Mouse (Mus musculus) C2C12 (cell line): ENCODE data around the gene Eya2. TPM values are rescaled to one million over a fixed set of nuclear protein-coding genes. Genes with fewer than 3 reads are reported as not detected.

ENCODE experiments used
- H3K27me3 ChIP-seq: one replicate; pipeline ENCODE4 v1.6.1; 2011; ENCODE audit not compliant: control insufficient read depth, insufficient read depth, insufficient read length
- H3K36me3 ChIP-seq: one replicate; pipeline ENCODE4 v1.6.1; 2011; ENCODE audit not compliant: control insufficient read depth, insufficient read depth
- H3K4me3 ChIP-seq: one replicate; pipeline ENCODE4 v1.5.1; 2011; ENCODE audit warnings: mild to moderate bottlenecking, control low read depth; ENCODE audit not compliant: poor library complexity, insufficient read depth, severe bottlenecking
- H3K79me2 ChIP-seq: one replicate; pipeline ENCODE4 v1.6.1; 2011; ENCODE audit not compliant: control insufficient read depth, insufficient read depth
- H3K79me3 ChIP-seq: one replicate; pipeline ENCODE4 v1.6.1; 2011; ENCODE audit warnings: low read depth, control low read depth
- H3ac ChIP-seq: one replicate; pipeline ENCODE3; 2011; ENCODE audit warnings: low read depth; ENCODE audit not compliant: control insufficient read depth, insufficient read length
- CEBPB ChIP-seq: IDR thresholded peaks from one replicate; pipeline ENCODE4 v1.6.1; 2011; ENCODE audit warnings: low read depth, mild to moderate bottlenecking, control low read depth, moderate library complexity
- CTCF ChIP-seq: IDR thresholded peaks from one replicate; pipeline ENCODE4 v1.5.1; 2011; ENCODE audit not compliant: control insufficient read depth, insufficient read depth, insufficient read length
- FOSL1 ChIP-seq: IDR thresholded peaks from one replicate; pipeline ENCODE4 v1.8.0; 2011; ENCODE audit warnings: mild to moderate bottlenecking, low read length; ENCODE audit not compliant: poor library complexity, insufficient read depth, severe bottlenecking
- MAX ChIP-seq: IDR thresholded peaks from one replicate; pipeline ENCODE4 v1.6.1; 2011; ENCODE audit warnings: mild to moderate bottlenecking, control low read depth
- MYOD1 ChIP-seq: IDR thresholded peaks from one replicate; pipeline ENCODE4 v1.6.1; 2011; ENCODE audit warnings: low read depth; ENCODE audit not compliant: control insufficient read depth, insufficient read length
- MYOG ChIP-seq: IDR thresholded peaks from one replicate; pipeline ENCODE4 v1.6.1; 2011; ENCODE audit not compliant: control insufficient read depth, insufficient read length; ENCODE audit errors: extremely low read depth
- USF1 ChIP-seq: IDR thresholded peaks from one replicate; pipeline ENCODE4 v1.6.1; 2011; ENCODE audit warnings: low read depth, mild to moderate bottlenecking, control low read depth, moderate library complexity
- polyA plus RNA-seq: library from polyadenylated mRNA; unstranded; fragments of >200 nt; fragmentation: generic; extraction: Trizol; gene quantifications from one replicate; pipeline ENCODE4 v1.2.1, GENCODE M21; 2012; ENCODE audit warnings: missing spikeins

Eya2 gene
- polyA plus RNA-seq, 1 experiment, result 0.19 TPM

DNA sequence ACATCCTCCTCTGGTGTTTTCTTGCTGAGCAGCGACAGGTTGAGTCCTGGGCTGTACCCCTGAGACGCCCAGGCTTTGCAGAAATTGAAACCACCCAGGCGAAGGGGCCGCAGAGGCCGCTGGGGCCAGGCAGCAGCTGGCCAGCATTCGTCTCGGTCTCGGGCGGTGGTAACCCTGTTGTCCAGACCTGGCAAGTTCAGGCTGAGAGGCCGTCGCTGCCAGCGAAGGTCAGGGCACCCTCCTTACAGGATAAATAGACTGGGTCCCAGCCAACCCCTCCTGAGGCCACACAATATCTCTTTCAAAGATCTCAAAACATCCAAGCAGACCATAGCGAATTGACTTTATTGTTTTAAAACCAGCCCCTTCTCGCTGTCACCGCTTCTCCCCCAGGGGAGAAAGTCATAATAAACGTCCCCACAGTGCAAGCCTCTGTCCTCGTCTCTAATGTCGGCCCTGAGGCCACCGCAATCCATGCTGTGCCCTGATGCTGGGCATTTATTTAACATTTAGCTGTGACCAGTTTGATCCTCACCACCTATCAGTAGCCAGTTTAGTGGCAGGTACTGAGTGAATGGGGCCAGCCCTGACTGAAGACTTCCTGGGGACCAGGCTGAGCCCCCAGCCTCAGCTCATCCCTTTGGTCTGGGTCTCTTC lies 105.5 kb downstream of the Eya2 start:
- TF ChIP-seq MAX, result no peak
- no peak for TF ChIP-seq USF1
- TF ChIP-seq CTCF, result no peak
- TF ChIP-seq MYOD1, result no peak
- TF ChIP-seq CEBPB, result no peak
- TF ChIP-seq MYOG, result no peak
- TF ChIP-seq FOSL1, result no peak
- Histone ChIP-seq H3ac (no peak overlapping the region), H3K4me3 (no peak overlapping the region), H3K79me2 (no peaks in the 10 kb centered on the region), H3K27me3 (peaks cover 57% of the 10 kb centered on the region), H3K36me3 (no peaks in the 10 kb centered on the region), H3K79me3 (no peaks in the 10 kb centered on the region)

GRCm38 (mm10) chr2:165703033-165703805 lies 108.4 kb downstream of the Eya2 start:
- TF ChIP-seq MAX, result no peak
- no peak for TF ChIP-seq CTCF
- TF ChIP-seq MYOG, result no peak
- no peak for TF ChIP-seq USF1
- no peak for TF ChIP-seq FOSL1
- no peak for TF ChIP-seq MYOD1
- no peak for TF ChIP-seq CEBPB

DNA sequence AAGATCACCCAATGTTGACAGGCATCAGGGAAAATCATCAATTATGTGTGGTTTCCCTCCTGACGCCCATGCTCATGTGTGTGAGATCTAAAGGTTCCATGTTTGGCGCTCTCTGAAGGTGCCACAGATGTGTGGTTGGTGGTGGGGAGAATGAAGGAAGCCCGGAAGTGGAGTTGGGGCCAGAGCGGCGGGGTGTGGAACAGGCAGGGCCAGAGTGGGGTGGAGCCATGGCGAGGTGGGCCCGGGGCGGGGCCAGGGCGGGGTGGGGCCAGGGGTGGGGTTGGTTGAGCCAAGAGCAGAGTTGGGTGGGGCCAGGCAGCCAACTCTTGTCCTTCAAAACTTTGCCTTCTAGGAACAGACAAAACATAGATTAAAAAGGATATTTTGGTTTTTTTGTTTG lies 113.4 kb downstream of the Eya2 start:
- TF ChIP-seq FOSL1 (no peak), CTCF (no peak), CEBPB (no peak), MAX (no peak), MYOD1 (no peak), MYOG (no peak)
- H3K27me3 ChIP-seq, result peaks cover 31% of the 10 kb centered on the region
- H3K36me3 ChIP-seq, result no peaks in the 10 kb centered on the region
- no peak overlapping the region for H3K4me3 ChIP-seq
- H3K79me2 ChIP-seq, result no peaks in the 10 kb centered on the region
- no peaks in the 10 kb centered on the region for H3K79me3 ChIP-seq
- H3ac ChIP-seq, result no peak overlapping the region

More at GRCm38 (mm10) chr2:165703033-165703805, 108.4 kb downstream of the Eya2 start:
- peaks cover 52% of the 10 kb centered on the region for H3K27me3 ChIP-seq
- H3ac ChIP-seq, result no peak overlapping the region
- no peaks in the 10 kb centered on the region for H3K36me3 ChIP-seq
- no peaks in the 10 kb centered on the region for H3K79me3 ChIP-seq
- no peaks in the 10 kb centered on the region for H3K79me2 ChIP-seq
- no peak overlapping the region for H3K4me3 ChIP-seq

- peaks cover 26% of the 10 kb centered on the region for H3K27me3 ChIP-seq
- H3K36me3 ChIP-seq, result no peaks in the 10 kb centered on the region
- H3K4me3 ChIP-seq, result no peak overlapping the region
- H3K79me3 ChIP-seq, result no peaks in the 10 kb centered on the region
- TF ChIP-seq MYOD1 (no peak), CEBPB (no peak), CTCF (no peak), FOSL1 (no peak), USF1 (no peak), MAX (no peak), MYOG (no peak)
- H3ac ChIP-seq, result no peak overlapping the region
- H3K79me2 ChIP-seq, result no peaks in the 10 kb centered on the region
Observed at GRCm38 (mm10) chr2:165716688-165717087, 121.9 kb downstream of the Eya2 start.

- peaks cover 23% of the 10 kb centered on the region for H3K27me3 ChIP-seq
- H3K79me3 ChIP-seq, result no peaks in the 10 kb centered on the region
- no peaks in the 10 kb centered on the region for H3K79me2 ChIP-seq
- H3ac ChIP-seq, result no peak overlapping the region
- H3K36me3 ChIP-seq, result no peaks in the 10 kb centered on the region
- TF ChIP-seq CTCF (no peak), MAX (no peak), MYOD1 (no peak), FOSL1 (no peak), USF1 (no peak), CEBPB (no peak), MYOG (no peak)
- H3K4me3 ChIP-seq, result no peak overlapping the region
Observed at GRCm38 (mm10) chr2:165717182-165718176, 122.6 kb downstream of the Eya2 start.
